Mouse (Mus musculus): ENCODE results near the gene Rnf26. TPM values are rescaled to one million over a fixed set of nuclear protein-coding genes. Genes with fewer than 3 reads are reported as not detected.

Rnf26 gene
- total and polyA plus RNA-seq, 2 experiments from 2014 or later: 24.3 to 38.0 TPM

DNA sequence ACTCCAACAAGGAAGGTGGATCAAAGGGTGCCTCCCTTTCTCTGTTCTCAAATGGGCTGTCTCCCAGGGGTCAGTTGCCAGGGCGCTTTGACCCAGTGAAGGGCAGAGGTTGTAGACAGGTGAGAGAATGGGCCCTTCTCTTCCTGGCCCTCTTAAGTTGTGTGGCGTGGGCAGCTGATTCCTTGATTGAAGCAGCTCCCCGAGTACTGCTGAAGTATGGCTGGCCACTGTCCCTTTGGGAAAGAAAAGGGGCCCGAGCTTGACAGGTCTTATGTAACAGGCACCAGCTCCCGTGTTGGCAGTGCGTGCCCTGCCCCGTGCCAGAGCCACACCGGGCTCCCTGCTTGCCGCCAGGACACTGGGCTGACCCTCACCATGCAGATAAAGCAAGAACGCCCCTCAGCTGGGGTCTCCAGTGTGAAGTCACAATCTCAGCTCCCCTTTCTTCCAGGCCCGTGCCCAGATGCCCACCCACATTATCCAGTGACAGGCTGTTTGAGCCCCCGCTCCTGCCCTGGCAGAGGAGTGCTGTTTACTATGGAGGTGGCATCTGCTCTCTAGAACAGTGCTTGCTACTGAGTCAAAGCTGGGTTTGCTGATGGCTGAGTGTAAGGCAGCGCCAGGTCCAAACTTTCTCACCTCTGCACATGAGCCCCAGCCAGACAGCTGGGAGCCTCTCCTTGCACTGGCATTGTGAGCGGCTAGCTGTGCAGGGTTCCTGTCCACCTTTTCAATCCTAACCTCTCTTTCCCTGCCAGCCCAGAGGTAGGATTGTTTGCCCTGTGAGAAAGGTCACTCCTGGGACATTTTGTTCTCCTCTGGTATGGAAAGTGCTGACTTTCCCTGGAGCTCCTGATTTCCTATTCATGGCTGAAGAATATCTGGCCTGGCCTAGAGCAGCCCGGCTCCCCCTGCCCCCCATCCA is 27.3 kb downstream of the Rnf26 start:
- Histone ChIP-seq H3K9ac (replicated peaks; ENCODE audit: low read length) (no peak overlapping the region), H3K27ac (peak overlapping the region; percentile 42; the same call in 1 of the 2 replicates), H3K27me3 (ENCODE audit: insufficient read depth, low read length) (peaks cover 14% of the 10 kb centered on the region; the same call in 1 of the 2 replicates), H3K4me2 (ENCODE audit: low read depth, low read length) (peak overlapping the region; percentile 93), H3K9me3 (ENCODE audit: low read length) (no peaks in the 10 kb centered on the region), H3K36me3 (ENCODE audit: insufficient read depth, low read length) (no peaks in the 10 kb centered on the region), H3K4me3 (ENCODE audit: low read length) (peak overlapping the region; percentile 57), H3K4me1 (ENCODE audit: insufficient read depth, low read length) (peaks cover 22% of the 10 kb centered on the region)
- 0 out of 2 replicates have a peak, but pooled peaks have one; percentile 13 for ATAC-seq
- no peak for TF ChIP-seq CTCF (IDR thresholded peaks at IDR 0.05; ENCODE audit: low read depth)
- 53% methylated on average over 15 of the region's 15 CpGs for WGBS
- peak; percentile 36 for DNase-seq (ENCODE audit: low spot score)

DNA sequence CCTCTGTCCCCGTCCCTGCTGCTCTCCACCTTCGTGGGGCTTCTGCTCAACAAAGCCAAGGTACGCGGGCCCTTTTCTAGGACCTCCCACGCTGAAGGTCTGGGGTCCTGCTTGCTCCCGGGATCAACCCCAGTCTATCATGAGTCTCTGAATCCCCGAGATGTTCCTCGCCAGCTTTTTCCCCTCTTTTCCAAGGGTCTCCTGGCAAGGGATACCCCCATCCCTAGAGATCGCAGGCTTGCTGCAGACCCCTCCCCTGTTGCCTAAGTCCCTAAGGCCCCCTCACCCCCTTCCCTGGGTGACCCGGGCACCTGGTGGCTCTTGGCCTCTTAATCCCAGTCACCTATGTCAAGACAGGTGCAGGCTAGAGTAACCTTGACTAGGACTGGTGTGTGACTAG is 28.0 kb downstream of the Rnf26 start:
- Histone ChIP-seq H3K4me2 (ENCODE audit: low read depth, low read length) (peak overlapping the region; percentile 93), H3K4me3 (ENCODE audit: low read length) (peak overlapping the region; percentile 57), H3K9ac (replicated peaks; ENCODE audit: low read length) (peak overlapping the region; percentile 57), H3K4me1 (ENCODE audit: insufficient read depth, low read length) (peaks cover 22% of the 10 kb centered on the region), H3K27me3 (ENCODE audit: insufficient read depth, low read length) (peaks cover 14% of the 10 kb centered on the region; the same call in 1 of the 2 replicates), H3K36me3 (ENCODE audit: insufficient read depth, low read length) (no peaks in the 10 kb centered on the region), H3K9me3 (ENCODE audit: low read length) (no peaks in the 10 kb centered on the region), H3K27ac (no peak overlapping the region)
- DNase-seq (ENCODE audit: low spot score) (no peak), ATAC-seq (no peak)
- WGBS: 6% methylated on average over 10 of the region's 10 CpGs
- TF ChIP-seq CTCF (IDR thresholded peaks at IDR 0.05; ENCODE audit: low read depth): no peak

DNA sequence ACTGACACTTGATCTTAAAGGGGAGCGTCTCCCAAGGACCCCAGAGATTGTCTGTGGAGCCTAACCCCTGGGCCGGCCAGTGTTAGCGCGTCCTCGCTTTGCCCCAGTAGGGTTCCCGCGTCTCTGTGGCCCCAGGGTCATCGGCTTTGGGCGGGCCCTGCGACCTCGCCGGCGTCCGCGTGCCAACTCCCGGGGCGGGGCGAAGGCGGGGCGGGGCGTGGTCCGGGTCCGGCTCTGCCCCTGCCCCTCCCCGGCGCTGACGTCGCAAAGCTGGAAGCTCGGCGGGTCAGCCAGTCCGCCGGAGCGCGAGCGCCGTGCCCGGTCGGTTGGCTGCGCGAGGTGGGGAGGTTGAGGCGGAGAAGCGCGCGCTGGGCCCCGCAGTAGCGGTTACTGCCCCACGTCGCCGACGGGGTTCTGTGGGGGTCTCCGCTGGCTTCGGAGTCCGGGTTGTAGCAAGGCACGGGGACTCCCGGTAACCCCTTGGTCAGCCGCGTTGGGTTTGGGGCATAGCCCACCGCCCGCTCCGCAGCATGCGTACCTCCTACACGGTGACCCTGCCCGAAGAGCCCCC is 28.6 kb downstream of the Rnf26 start:
- DNase-seq (ENCODE audit: low spot score) (peak; percentile 80), ATAC-seq (peak; percentile 54)
- Histone ChIP-seq H3K4me3 (ENCODE audit: low read length) (peak overlapping the region; percentile 57), H3K4me1 (ENCODE audit: insufficient read depth, low read length) (peaks cover 22% of the 10 kb centered on the region), H3K27ac (no peak overlapping the region), H3K9ac (replicated peaks; ENCODE audit: low read length) (peak overlapping the region; percentile 57), H3K27me3 (ENCODE audit: insufficient read depth, low read length) (peaks cover 14% of the 10 kb centered on the region; the same call in 1 of the 2 replicates), H3K4me2 (ENCODE audit: low read depth, low read length) (peak overlapping the region; percentile 93), H3K9me3 (ENCODE audit: low read length) (no peaks in the 10 kb centered on the region), H3K36me3 (ENCODE audit: insufficient read depth, low read length) (no peaks in the 10 kb centered on the region)
- TF ChIP-seq CTCF (IDR thresholded peaks at IDR 0.05; ENCODE audit: low read depth): no peak
- under 1% methylated on average over 54 of the region's 62 CpGs for WGBS

DNA sequence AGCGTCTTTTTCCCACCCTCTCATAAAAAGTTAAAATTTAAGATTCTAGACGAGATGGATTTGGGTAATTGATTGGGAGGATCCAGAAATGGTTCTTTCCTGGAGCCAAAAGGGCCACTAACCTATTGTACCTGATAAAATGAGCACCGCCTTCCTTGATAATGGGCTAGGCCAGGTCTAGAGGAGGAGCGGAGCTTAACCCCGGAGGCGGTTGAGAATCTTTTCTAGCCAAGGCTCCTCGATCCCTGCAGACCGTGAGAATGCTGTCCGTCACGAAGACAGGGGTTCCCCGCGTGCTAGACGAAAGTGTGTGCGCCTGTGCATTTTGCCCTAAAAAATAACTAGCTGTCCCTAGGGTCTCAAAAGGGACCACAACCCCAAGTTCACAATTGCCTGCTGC is 29.1 kb downstream of the Rnf26 start:
- no peak for ATAC-seq
- Histone ChIP-seq H3K4me3 (ENCODE audit: low read length) (peak overlapping the region; percentile 57), H3K27ac (no peak overlapping the region), H3K27me3 (ENCODE audit: insufficient read depth, low read length) (peaks cover 14% of the 10 kb centered on the region; the same call in 1 of the 2 replicates), H3K9ac (replicated peaks; ENCODE audit: low read length) (peak overlapping the region; percentile 57; the same call in 1 of the 2 replicates), H3K9me3 (ENCODE audit: low read length) (no peaks in the 10 kb centered on the region), H3K4me1 (ENCODE audit: insufficient read depth, low read length) (peaks cover 22% of the 10 kb centered on the region), H3K4me2 (ENCODE audit: low read depth, low read length) (peak overlapping the region; percentile 93), H3K36me3 (ENCODE audit: insufficient read depth, low read length) (no peaks in the 10 kb centered on the region)
- DNase-seq (ENCODE audit: low spot score): peak; percentile 19
- WGBS: 6% methylated on average over 14 of the region's 14 CpGs
- no peak for TF ChIP-seq CTCF (IDR thresholded peaks at IDR 0.05; ENCODE audit: low read depth)

DNA sequence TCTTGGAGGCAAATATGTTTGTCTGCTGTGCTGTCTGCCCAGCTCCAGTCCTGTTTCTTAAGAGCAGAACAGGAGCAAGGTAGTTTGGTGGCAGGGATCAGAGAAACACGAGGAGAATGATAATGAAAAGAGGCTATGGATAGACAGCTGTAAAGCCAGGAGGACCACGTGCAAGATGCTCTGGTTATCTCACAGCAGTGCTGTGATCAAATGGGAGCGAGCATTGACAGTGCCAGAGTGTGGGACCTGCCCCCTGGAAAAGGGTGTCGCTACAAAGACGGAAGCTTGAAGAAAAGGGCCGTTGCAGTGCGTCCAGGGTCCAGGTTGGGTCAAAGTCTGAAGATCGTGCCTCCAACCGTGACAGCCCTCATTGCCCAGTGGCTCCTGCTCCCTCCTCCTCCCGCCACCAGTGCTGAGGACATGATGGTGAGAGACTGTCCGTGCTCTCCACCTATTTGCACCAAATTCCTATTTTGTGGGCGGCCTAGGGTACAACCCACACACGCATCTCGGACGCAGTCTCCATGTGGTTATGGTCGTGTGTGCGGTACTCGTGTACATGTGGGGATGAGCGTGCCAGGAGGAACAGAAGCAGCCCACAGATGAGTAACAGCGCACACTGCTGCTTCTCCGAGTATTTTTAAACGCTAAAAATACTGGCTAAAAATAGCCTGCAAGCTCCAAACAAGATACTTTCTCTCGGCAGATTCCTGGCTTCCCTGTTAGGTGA is 29.8 kb downstream of the Rnf26 start:
- Histone ChIP-seq H3K9ac (replicated peaks; ENCODE audit: low read length) (no peak overlapping the region; the same call in 1 of the 2 replicates), H3K4me3 (ENCODE audit: low read length) (peak overlapping the region; percentile 57), H3K36me3 (ENCODE audit: insufficient read depth, low read length) (no peaks in the 10 kb centered on the region), H3K27me3 (ENCODE audit: insufficient read depth, low read length) (peaks cover 14% of the 10 kb centered on the region; the same call in 1 of the 2 replicates), H3K4me2 (ENCODE audit: low read depth, low read length) (peak overlapping the region; percentile 93), H3K4me1 (ENCODE audit: insufficient read depth, low read length) (peaks cover 22% of the 10 kb centered on the region), H3K9me3 (ENCODE audit: low read length) (no peaks in the 10 kb centered on the region), H3K27ac (no peak overlapping the region)
- 20% methylated on average over 23 of the region's 23 CpGs for WGBS
- DNase-seq (ENCODE audit: low spot score) (peak; percentile 33), ATAC-seq (no peak)
- TF ChIP-seq CTCF (IDR thresholded peaks at IDR 0.05; ENCODE audit: low read depth): no peak

DNA sequence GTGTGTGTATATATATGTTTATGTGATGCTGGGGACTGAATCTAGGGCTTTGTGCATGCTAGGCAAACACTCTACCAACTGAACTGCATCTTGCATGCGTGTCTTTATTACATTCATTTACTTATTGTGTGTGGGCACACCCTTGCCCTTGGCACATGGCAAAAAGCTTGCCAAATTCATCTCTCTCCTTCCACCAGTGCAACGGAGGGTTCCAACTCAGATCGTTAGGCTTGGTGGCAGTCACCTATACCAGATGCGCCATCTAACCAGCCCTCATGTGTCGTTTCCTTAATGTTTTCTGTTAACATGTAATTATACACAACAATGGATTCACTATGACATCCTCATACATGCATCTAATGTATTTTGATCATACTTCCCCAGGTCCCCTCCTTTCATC is 31.1 kb downstream of the Rnf26 start:
- H3K36me3 ChIP-seq (ENCODE audit: insufficient read depth, low read length): no peaks in the 10 kb centered on the region
- no peak for DNase-seq (ENCODE audit: low spot score)
- H3K27me3 ChIP-seq (ENCODE audit: insufficient read depth, low read length): peaks cover 7% of the 10 kb centered on the region; the same call in 1 of the 2 replicates
- no peak overlapping the region for H3K4me2 ChIP-seq (ENCODE audit: low read depth, low read length)
- H3K9me3 ChIP-seq (ENCODE audit: low read length): no peaks in the 10 kb centered on the region
- H3K4me1 ChIP-seq (ENCODE audit: insufficient read depth, low read length): peaks cover 14% of the 10 kb centered on the region
- H3K4me3 ChIP-seq (ENCODE audit: low read length): no peak overlapping the region
- H3K9ac ChIP-seq (replicated peaks; ENCODE audit: low read length): no peak overlapping the region
- H3K27ac ChIP-seq: no peak overlapping the region
- TF ChIP-seq CTCF (IDR thresholded peaks at IDR 0.05; ENCODE audit: low read depth): no peak
- WGBS: 81% methylated on average over 5 of the region's 5 CpGs
- ATAC-seq: no peak
